Mouse (Mus musculus): Measurements from ENCODE around the gene Mycbp2. TPM values are rescaled to one million over a fixed set of nuclear protein-coding genes. Genes with fewer than 3 reads are reported as not detected.
A peak's percentile ranks its signal among the peaks of the same experiment; 100 is the strongest.

Gene Mycbp2
- polyA plus RNA-seq, 1 experiment from 2014 or later, result 18.3 TPM

DNA sequence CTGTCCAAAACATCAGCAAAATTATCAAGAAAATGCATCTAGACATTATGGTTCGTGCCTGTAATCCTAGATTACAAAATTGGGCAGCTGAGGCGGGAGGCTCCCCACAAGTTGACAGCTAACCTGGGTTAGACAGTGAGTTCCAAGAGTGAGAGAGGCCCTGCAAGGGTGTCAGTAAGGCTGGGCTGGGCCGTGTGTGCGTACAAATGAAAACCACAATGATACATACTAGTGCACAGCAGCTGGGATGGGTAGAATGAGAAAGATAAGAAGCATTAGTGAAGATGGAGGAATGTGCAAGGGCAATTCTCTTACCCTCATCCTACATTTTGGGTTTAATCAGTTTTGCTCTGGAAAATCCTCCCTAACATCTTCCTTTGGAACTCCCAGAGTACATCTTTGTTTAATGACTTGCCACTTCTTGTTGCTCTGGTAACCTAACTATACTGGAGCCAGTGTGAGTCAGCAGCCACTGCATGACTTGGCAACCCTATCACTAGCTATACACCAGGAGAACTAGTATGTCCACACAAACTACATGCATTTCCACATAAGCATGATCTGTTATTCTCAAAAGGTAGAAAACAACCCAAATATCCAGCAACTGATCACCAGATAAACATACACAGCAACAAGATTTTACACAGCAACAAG is 259.8 kb downstream of the Mycbp2 start:
- Histone ChIP-seq H3K9me3 (ENCODE audit: low read length) (no peaks in the 10 kb centered on the region), H3K27ac (ENCODE audit: low read length) (no peak overlapping the region), H3K27me3 (replicated peaks; ENCODE audit: insufficient read depth, low read length) (no peaks in the 10 kb centered on the region), H3K9ac (replicated peaks; ENCODE audit: low read depth) (no peak overlapping the region), H3K4me1 (ENCODE audit: insufficient read depth, low read depth, low read length) (peaks cover 6% of the 10 kb centered on the region), H3K4me3 (ENCODE audit: low read depth, low read length) (no peak overlapping the region), H3K36me3 (ENCODE audit: insufficient read depth, low read length) (peaks cover 22% of the 10 kb centered on the region; the same call in 1 of the 2 replicates), H3K4me2 (replicated peaks; ENCODE audit: low read depth, low read length) (no peak overlapping the region)
- TF ChIP-seq EP300 (IDR thresholded peaks at IDR 0.05) (no peak), CTCF (IDR thresholded peaks at IDR 0.05) (no peak)
- peak; percentile 76 for ATAC-seq
- WGBS, result 83% methylated on average over 4 of the region's 4 CpGs
- peak; percentile 50 for DNase-seq (ENCODE audit: low spot score)

DNA sequence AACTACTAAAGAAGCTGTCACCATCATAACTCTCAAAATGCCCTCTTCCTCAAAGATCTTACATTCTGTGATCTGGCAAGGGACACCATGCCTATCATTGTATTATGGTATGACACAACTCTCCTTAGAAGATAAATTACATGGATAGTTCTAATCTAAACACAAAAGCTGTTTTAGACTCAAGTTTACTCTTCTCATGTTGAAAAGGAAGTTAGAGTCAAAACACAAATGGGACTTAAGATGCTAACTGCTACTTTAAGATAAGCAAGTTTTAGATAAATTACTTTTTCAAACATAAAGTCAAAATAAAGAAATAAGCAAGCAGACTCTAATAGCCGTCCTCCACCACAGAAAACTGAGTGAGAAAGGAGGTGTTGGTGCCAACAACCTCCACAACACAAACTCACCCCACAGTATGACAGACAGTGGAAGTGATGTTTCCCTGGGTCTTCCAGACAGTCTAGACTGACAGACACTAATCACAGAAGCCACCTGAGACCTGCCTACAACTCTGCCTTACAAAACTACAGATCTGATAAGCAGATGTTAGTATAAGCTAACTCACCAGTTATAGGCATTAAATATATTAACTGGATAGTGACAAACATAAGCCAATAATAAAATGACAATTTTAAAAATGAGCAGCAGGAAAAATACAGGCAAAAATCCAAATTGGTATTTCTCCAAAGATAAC is 260.6 kb downstream of the Mycbp2 start:
- H3K4me1 ChIP-seq (ENCODE audit: insufficient read depth, low read depth, low read length), result 0 out of 2 replicates have a peak, but pooled peaks cover 3% of the 10 kb centered on the region
- DNase-seq (ENCODE audit: low spot score) (peak; percentile 36), ATAC-seq (no peak)
- no peaks in the 10 kb centered on the region for H3K9me3 ChIP-seq (ENCODE audit: low read length)
- H3K4me2 ChIP-seq (replicated peaks; ENCODE audit: low read depth, low read length), result no peak overlapping the region
- WGBS, result 36% methylated on average over 1 of the region's 1 CpGs
- no peak overlapping the region for H3K27ac ChIP-seq (ENCODE audit: low read length)
- no peak overlapping the region for H3K4me3 ChIP-seq (ENCODE audit: low read depth, low read length)
- no peaks in the 10 kb centered on the region for H3K27me3 ChIP-seq (replicated peaks; ENCODE audit: insufficient read depth, low read length)
- H3K9ac ChIP-seq (replicated peaks; ENCODE audit: low read depth), result no peak overlapping the region
- TF ChIP-seq CTCF (IDR thresholded peaks at IDR 0.05), result no peak
- peak; percentile 71 for TF ChIP-seq EP300 (IDR thresholded peaks at IDR 0.05)
- H3K36me3 ChIP-seq (ENCODE audit: insufficient read depth, low read length), result peaks cover 22% of the 10 kb centered on the region; the same call in 1 of the 2 replicates

DNA sequence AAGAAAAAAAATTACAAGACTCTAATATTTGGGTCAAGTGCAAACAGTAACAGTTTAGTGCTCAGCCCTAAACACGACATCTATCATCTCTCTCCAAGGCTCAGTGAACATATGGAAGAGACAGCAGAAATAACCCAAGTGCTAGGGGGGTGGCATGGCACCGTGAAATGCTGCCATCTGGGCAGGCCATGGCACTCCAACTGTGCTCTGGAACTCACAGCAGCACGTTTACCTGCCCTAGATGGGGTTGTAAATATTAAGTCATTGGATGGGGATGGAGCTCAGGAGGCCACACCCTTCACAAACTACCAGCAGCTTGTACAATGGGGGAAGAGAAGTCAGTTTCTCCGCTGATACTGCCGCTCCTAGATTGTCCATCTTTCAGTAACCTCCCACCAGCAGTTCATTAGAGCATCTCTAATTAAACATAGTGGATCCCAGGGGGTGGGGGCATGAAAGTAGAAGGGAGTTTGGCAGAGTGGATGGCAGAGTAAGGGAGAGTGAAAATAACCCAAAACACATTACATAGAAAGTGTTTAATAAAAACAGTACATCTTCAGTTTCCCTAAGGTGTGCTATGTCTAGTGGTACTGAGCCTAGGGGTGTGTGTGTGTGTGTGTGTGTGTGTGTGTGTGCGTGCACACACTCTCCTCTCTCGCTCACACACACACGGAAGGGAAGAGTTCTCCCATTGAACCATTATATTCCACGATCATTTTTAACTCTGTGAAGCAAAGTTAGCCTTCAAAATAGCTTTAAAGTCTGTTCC is 267.2 kb downstream of the Mycbp2 start:
- Histone ChIP-seq H3K36me3 (ENCODE audit: insufficient read depth, low read length) (peaks cover 14% of the 10 kb centered on the region; the same call in 1 of the 2 replicates), H3K4me3 (ENCODE audit: low read depth, low read length) (no peak overlapping the region), H3K9ac (replicated peaks; ENCODE audit: low read depth) (no peak overlapping the region), H3K27me3 (replicated peaks; ENCODE audit: insufficient read depth, low read length) (no peaks in the 10 kb centered on the region), H3K4me2 (replicated peaks; ENCODE audit: low read depth, low read length) (no peak overlapping the region), H3K9me3 (ENCODE audit: low read length) (no peaks in the 10 kb centered on the region), H3K27ac (ENCODE audit: low read length) (no peak overlapping the region), H3K4me1 (ENCODE audit: insufficient read depth, low read depth, low read length) (0 out of 2 replicates have a peak, but pooled peaks cover 3% of the 10 kb centered on the region)
- DNase-seq (ENCODE audit: low spot score) (no peak), ATAC-seq (no peak)
- TF ChIP-seq CTCF (IDR thresholded peaks at IDR 0.05) (no peak), EP300 (IDR thresholded peaks at IDR 0.05) (no peak)
- WGBS, result 78% methylated on average over 9 of the region's 9 CpGs

DNA sequence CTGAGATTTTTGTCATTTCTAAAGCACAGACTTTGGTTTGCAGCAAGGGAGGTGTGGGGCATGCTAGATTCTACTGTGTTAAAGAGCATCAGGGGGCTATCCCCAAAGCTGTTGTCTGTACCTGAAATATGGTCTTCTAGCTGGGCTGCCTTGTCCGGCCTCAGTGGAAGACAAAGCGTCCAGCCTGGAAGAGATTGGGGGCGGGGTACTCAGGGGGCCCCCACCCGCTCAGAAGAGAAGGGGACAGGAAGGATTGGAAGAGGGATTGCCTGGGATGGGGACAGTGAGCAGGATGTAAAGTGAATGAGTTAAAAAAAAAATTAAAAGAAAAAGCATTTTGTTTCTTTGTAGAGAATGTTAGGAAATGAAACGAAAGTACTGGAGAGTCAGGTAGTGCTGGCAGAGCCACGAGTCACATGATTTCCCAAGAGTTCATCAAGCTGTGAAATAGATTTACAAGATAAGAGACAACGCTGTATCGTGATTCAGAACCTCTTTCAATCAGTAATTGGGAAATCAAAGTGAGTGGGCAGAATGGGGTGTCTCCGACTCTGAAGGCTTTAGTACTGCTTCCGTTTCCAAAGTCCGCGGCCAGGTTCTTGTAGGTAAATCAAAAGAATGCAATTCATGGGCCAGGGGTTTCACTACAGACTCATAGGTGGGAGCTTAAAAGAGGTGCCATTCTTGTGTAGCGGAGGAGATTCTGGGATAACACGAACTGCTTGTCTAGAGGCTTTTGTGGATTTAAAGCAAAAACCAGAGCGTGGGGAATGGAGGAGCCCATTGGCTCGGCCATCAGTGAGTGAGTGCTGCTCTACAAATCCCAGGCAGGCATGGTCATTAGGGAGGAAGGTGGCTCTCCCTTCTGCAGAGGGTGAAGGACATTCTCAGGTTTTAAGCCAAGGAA is 268.4 kb downstream of the Mycbp2 start:
- Histone ChIP-seq H3K4me1 (ENCODE audit: insufficient read depth, low read depth, low read length) (0 out of 2 replicates have a peak, but pooled peaks cover 3% of the 10 kb centered on the region), H3K27ac (ENCODE audit: low read length) (no peak overlapping the region), H3K4me3 (ENCODE audit: low read depth, low read length) (no peak overlapping the region), H3K27me3 (replicated peaks; ENCODE audit: insufficient read depth, low read length) (no peaks in the 10 kb centered on the region), H3K9me3 (ENCODE audit: low read length) (no peaks in the 10 kb centered on the region), H3K4me2 (replicated peaks; ENCODE audit: low read depth, low read length) (no peak overlapping the region), H3K36me3 (ENCODE audit: insufficient read depth, low read length) (peaks cover 14% of the 10 kb centered on the region; the same call in 1 of the 2 replicates), H3K9ac (replicated peaks; ENCODE audit: low read depth) (no peak overlapping the region)
- WGBS, result 78% methylated on average over 16 of the region's 16 CpGs
- ATAC-seq, result no peak
- TF ChIP-seq CTCF (IDR thresholded peaks at IDR 0.05) (no peak), EP300 (IDR thresholded peaks at IDR 0.05) (no peak)
- peak; percentile 34 for DNase-seq (ENCODE audit: low spot score)

- 83% methylated on average over 9 of the region's 9 CpGs for WGBS
- Histone ChIP-seq H3K4me1 (ENCODE audit: insufficient read depth, low read depth, low read length) (no peaks in the 10 kb centered on the region), H3K27me3 (replicated peaks; ENCODE audit: insufficient read depth, low read length) (no peaks in the 10 kb centered on the region), H3K27ac (ENCODE audit: low read length) (no peak overlapping the region), H3K4me3 (ENCODE audit: low read depth, low read length) (no peak overlapping the region), H3K9ac (replicated peaks; ENCODE audit: low read depth) (no peak overlapping the region), H3K4me2 (replicated peaks; ENCODE audit: low read depth, low read length) (no peak overlapping the region), H3K9me3 (ENCODE audit: low read length) (no peaks in the 10 kb centered on the region), H3K36me3 (ENCODE audit: insufficient read depth, low read length) (peaks cover 8% of the 10 kb centered on the region; the same call in 1 of the 2 replicates)
- no peak for ATAC-seq
- TF ChIP-seq CTCF (IDR thresholded peaks at IDR 0.05), result no peak
- no peak for TF ChIP-seq EP300 (IDR thresholded peaks at IDR 0.05)
- no peak for DNase-seq (ENCODE audit: low spot score)
Observed at GRCm38 (mm10) chr14:103077272-103078005, 269.2 kb downstream of the Mycbp2 start.

All from lung, postnatal 0 days (tissue).